Mouse (Mus musculus) midbrain, postnatal 0 days (tissue): ENCODE measurements at regions not wholly inside any gene's neighbourhood (a gene's known extent, or its start where the extent isn't known, plus 50 kb on each side); places are given as distances from the start of the nearest gene placed in this dataset.

Source experiments
- ATAC-seq: fragments of 200-750 bp; cut with Nextera tagmentation; 2 replicates; pipeline ENCODE4 v1.8.0; 2017; ENCODE audit warnings: moderate number of reproducible peaks, mild to moderate bottlenecking, moderate TSS enrichment, moderate library complexity; ENCODE audit not compliant: low FRiP score
- DNase-seq: peaks from one replicate; pipeline ENCODE4 v3.0.0-alpha.2; 2015; ENCODE audit warnings: low spot score
- H3K27ac ChIP-seq: fragments of 300-500 bp; sonication (generic); 2 replicates; pipeline ENCODE4 v1.5.1; 2014; ENCODE audit warnings: low read depth, mild to moderate bottlenecking, low read length, mixed read lengths
- H3K27me3 ChIP-seq: fragments of 300-500 bp; sonication (generic); 2 replicates; pipeline ENCODE4 v1.6.1; 2014; ENCODE audit warnings: low read length, control low read depth, mixed read lengths; ENCODE audit not compliant: insufficient read depth
- H3K36me3 ChIP-seq: fragments of 300-500 bp; sonication (generic); 2 replicates; pipeline ENCODE4 v1.6.1; 2014; ENCODE audit warnings: low read length, control low read depth, mixed read lengths; ENCODE audit not compliant: insufficient read depth
- H3K4me1 ChIP-seq: fragments of 300-500 bp; sonication (generic); 2 replicates; pipeline ENCODE4 v1.6.1; 2014; ENCODE audit warnings: mild to moderate bottlenecking, control low read depth, antibody characterized with exemption, low read length, mixed read lengths; ENCODE audit not compliant: insufficient read depth
- H3K4me2 ChIP-seq: fragments of 300-500 bp; sonication (generic); 2 replicates; pipeline ENCODE4 v1.6.1; 2014; ENCODE audit warnings: low read depth, mild to moderate bottlenecking, low read length, mixed read lengths; ENCODE audit not compliant: poor library complexity, severe bottlenecking
- H3K4me3 ChIP-seq: fragments of 300-500 bp; sonication (generic); 2 replicates; pipeline ENCODE4 v1.5.1; 2014; ENCODE audit warnings: low read depth, mild to moderate bottlenecking, low read length, moderate library complexity
- H3K9ac ChIP-seq: fragments of 300-500 bp; sonication (generic); replicated peaks from 2 replicates; pipeline ENCODE4 v1.6.1; 2014; ENCODE audit warnings: mild to moderate bottlenecking, low read length, moderate library complexity, mixed read lengths; ENCODE audit not compliant: poor library complexity, severe bottlenecking
- H3K9me3 ChIP-seq: fragments of 300-500 bp; sonication (generic); 2 replicates; pipeline ENCODE4 v1.6.1; 2016; ENCODE audit warnings: low read length, control low read depth
- CTCF ChIP-seq: IDR thresholded peaks from 2 replicates; pipeline ENCODE4 v1.5.1; 2016; ENCODE audit warnings: antibody characterized with exemption, mild to moderate bottlenecking
- WGBS: fragments of 180-500 bp; shearing (Covaris S2); extraction: QIAGEN DNeasy Blood & Tissue Kit; methylation state at CpG from one replicate; pipeline ENCODE4 v1.1.7; 2014; 5-methylcytosine and 5-hydroxymethylcytosine counted together

GRCm38 (mm10) chr1:185893421-185893820, 223.7 kb downstream of the Lyplal1 start:
- WGBS: 49% methylated on average over 4 of the region's 4 CpGs

GRCm38 (mm10) chr1:185898475-185898874, 218.6 kb downstream of the Lyplal1 start:
- H3K4me1 ChIP-seq: no peaks in the 10 kb centered on the region
- no peaks in the 10 kb centered on the region for H3K27me3 ChIP-seq
- H3K9me3 ChIP-seq: no peaks in the 10 kb centered on the region
- no peak for TF ChIP-seq CTCF
- DNase-seq (no peak), ATAC-seq (no peak)
- no peaks in the 10 kb centered on the region for H3K36me3 ChIP-seq
- H3K27ac ChIP-seq: no peak overlapping the region
- H3K4me2 ChIP-seq: no peak overlapping the region
- no peak overlapping the region for H3K9ac ChIP-seq
- H3K4me3 ChIP-seq: no peak overlapping the region
- WGBS: 37% methylated on average over 9 of the region's 9 CpGs

More at GRCm38 (mm10) chr1:185893421-185893820, 223.7 kb downstream of the Lyplal1 start:
- Histone ChIP-seq H3K36me3 (no peaks in the 10 kb centered on the region), H3K9ac (no peak overlapping the region), H3K27ac (no peak overlapping the region), H3K9me3 (no peaks in the 10 kb centered on the region), H3K27me3 (no peaks in the 10 kb centered on the region), H3K4me2 (no peak overlapping the region), H3K4me1 (no peaks in the 10 kb centered on the region), H3K4me3 (no peak overlapping the region)
- no peak for TF ChIP-seq CTCF
- no peak for ATAC-seq
- no peak for DNase-seq

- Histone ChIP-seq H3K27ac (no peak overlapping the region), H3K4me1 (no peaks in the 10 kb centered on the region), H3K4me3 (no peak overlapping the region), H3K9me3 (no peaks in the 10 kb centered on the region), H3K4me2 (no peak overlapping the region), H3K9ac (no peak overlapping the region), H3K36me3 (no peaks in the 10 kb centered on the region), H3K27me3 (no peaks in the 10 kb centered on the region)
- TF ChIP-seq CTCF: no peak
- no peak for ATAC-seq
- 85% methylated on average over 3 of the region's 3 CpGs for WGBS
- DNase-seq: no peak
These were observed 216.8 kb downstream of the Lyplal1 start for GRCm38 (mm10) chr1:185900316-185900715.

DNA sequence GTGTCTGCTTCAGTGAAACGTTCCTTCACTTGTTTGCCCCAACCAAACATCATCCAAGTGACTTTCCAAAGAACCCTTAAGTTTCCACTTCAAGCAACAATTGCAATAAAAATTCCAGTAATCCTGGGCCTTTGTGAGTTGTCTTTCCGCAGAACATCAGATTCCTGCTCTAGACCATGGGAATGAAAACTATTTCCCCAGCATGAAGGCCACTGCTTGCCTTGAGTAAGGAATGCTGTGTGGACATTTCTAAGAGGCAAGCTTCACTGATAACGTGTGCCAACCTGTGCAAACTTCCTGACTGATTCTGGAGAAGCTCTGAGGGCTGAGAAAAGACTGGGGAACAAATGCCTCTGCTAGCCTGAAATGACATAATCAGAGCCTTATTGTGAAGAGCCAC, 214.7 kb downstream of the Lyplal1 start:
- Histone ChIP-seq H3K9ac (no peak overlapping the region), H3K4me3 (no peak overlapping the region), H3K4me1 (no peaks in the 10 kb centered on the region), H3K36me3 (no peaks in the 10 kb centered on the region), H3K27me3 (no peaks in the 10 kb centered on the region), H3K9me3 (no peaks in the 10 kb centered on the region), H3K4me2 (no peak overlapping the region), H3K27ac (no peak overlapping the region)
- ATAC-seq: no peak
- WGBS: 87% methylated on average over 3 of the region's 3 CpGs
- DNase-seq: no peak
- no peak for TF ChIP-seq CTCF

GRCm38 (mm10) chr1:185905666-185906065, 211.4 kb downstream of the Lyplal1 start:
- WGBS: 85% methylated on average over 7 of the region's 7 CpGs

GRCm38 (mm10) chr1:185915579-185915978, 201.5 kb downstream of the Lyplal1 start:
- H3K4me1 ChIP-seq: no peaks in the 10 kb centered on the region

More at GRCm38 (mm10) chr1:185905666-185906065, 211.4 kb downstream of the Lyplal1 start:
- Histone ChIP-seq H3K9ac (no peak overlapping the region), H3K36me3 (no peaks in the 10 kb centered on the region), H3K27ac (no peak overlapping the region), H3K9me3 (no peaks in the 10 kb centered on the region), H3K4me3 (no peak overlapping the region), H3K27me3 (no peaks in the 10 kb centered on the region), H3K4me1 (no peaks in the 10 kb centered on the region), H3K4me2 (no peak overlapping the region)
- TF ChIP-seq CTCF: no peak
- ATAC-seq (no peak), DNase-seq (no peak)

More at GRCm38 (mm10) chr1:185915579-185915978, 201.5 kb downstream of the Lyplal1 start:
- DNase-seq (peak; percentile 50), ATAC-seq (no peak)
- no peaks in the 10 kb centered on the region for H3K27me3 ChIP-seq
- H3K4me2 ChIP-seq: no peak overlapping the region
- H3K9ac ChIP-seq: no peak overlapping the region
- 72% methylated on average over 2 of the region's 2 CpGs for WGBS
- TF ChIP-seq CTCF: no peak
- no peak overlapping the region for H3K27ac ChIP-seq
- H3K36me3 ChIP-seq: no peaks in the 10 kb centered on the region
- no peak overlapping the region for H3K4me3 ChIP-seq
- H3K9me3 ChIP-seq: no peaks in the 10 kb centered on the region
